Mouse (Mus musculus) heart, adult 18-20 months (tissue): Measurements from ENCODE around the gene Fam32a. TPM values are rescaled to one million over a fixed set of nuclear protein-coding genes. Genes with fewer than 3 reads are reported as not detected.
A peak's percentile ranks its signal among the peaks of the same experiment; 100 is the strongest.

Experiments used
- DNase-seq, 2 experiments: peaks; one replicate each; pipeline ENCODE4 v3.0.0; 2021 to 2022; ENCODE audit warnings: mixed read lengths in 1 of 2
- total RNA-seq, 2 experiments: library from RNA; stranded (reverse); gene quantifications; 2 replicates each; pipeline ENCODE4 v1.2.3; 2021

The Fam32a gene
- total RNA-seq, 2 experiments from 2014 or later = 20.2 to 23.1 TPM

GRCm38 (mm10) chr8:72240403-72240763 is 20.9 kb downstream of the Fam32a start:
- DNase-seq = no peak

- no peak for DNase-seq
Observed at GRCm38 (mm10) chr8:72240951-72241350, 21.4 kb downstream of the Fam32a start.

GRCm38 (mm10) chr8:72242226-72242625 is 22.7 kb downstream of the Fam32a start:
- DNase-seq = peak; percentile 34 to 61

- peak in 1 of 2 experiments; percentile 38 for DNase-seq
Observed at GRCm38 (mm10) chr8:72244610-72245009, 25.1 kb downstream of the Fam32a start.

- peak in 1 of 2 experiments; percentile 58 for DNase-seq
Observed at GRCm38 (mm10) chr8:72257171-72257901, 37.8 kb downstream of the Fam32a start.

- DNase-seq = no peak
Observed at GRCm38 (mm10) chr8:72257902-72258238, 38.3 kb downstream of the Fam32a start.

GRCm38 (mm10) chr8:72259862-72260261 is 40.3 kb downstream of the Fam32a start:
- no peak for DNase-seq

- no peak for DNase-seq
Observed at GRCm38 (mm10) chr8:72260585-72260984, 41.1 kb downstream of the Fam32a start.

GRCm38 (mm10) chr8:72261019-72261418 is 41.5 kb downstream of the Fam32a start:
- peak; percentile 85 to 88 for DNase-seq

GRCm38 (mm10) chr8:72261431-72261830 is 41.9 kb downstream of the Fam32a start:
- no peak for DNase-seq

GRCm38 (mm10) chr8:72261872-72262271 is 42.3 kb downstream of the Fam32a start:
- DNase-seq = peak; percentile 62 to 68

- no peak for DNase-seq
Observed at GRCm38 (mm10) chr8:72262756-72263155, 43.2 kb downstream of the Fam32a start.

- DNase-seq = no peak
Observed at GRCm38 (mm10) chr8:72263451-72263850, 43.9 kb downstream of the Fam32a start.

- peak; percentile 79 to 92 for DNase-seq
Observed at GRCm38 (mm10) chr8:72265342-72265741, 45.8 kb downstream of the Fam32a start.

GRCm38 (mm10) chr8:72266671-72267070 is 47.1 kb downstream of the Fam32a start:
- DNase-seq = no peak

GRCm38 (mm10) chr8:72267106-72267505 is 47.6 kb downstream of the Fam32a start:
- DNase-seq = no peak

GRCm38 (mm10) chr8:72268356-72268755 is 48.8 kb downstream of the Fam32a start:
- DNase-seq = peak; percentile 90 to 97

- DNase-seq = peak in 1 of 2 experiments; percentile 50
Observed at GRCm38 (mm10) chr8:72270606-72271005, 51.1 kb downstream of the Fam32a start.

- peak in 1 of 2 experiments; percentile 33 for DNase-seq
Observed at GRCm38 (mm10) chr8:72271051-72271660, 51.6 kb downstream of the Fam32a start.

GRCm38 (mm10) chr8:72271691-72272090 is 52.2 kb downstream of the Fam32a start:
- no peak for DNase-seq

GRCm38 (mm10) chr8:72272361-72272760 is 52.8 kb downstream of the Fam32a start:
- DNase-seq = peak; percentile 77 to 84

GRCm38 (mm10) chr8:72273111-72273770 is 53.7 kb downstream of the Fam32a start:
- DNase-seq = no peak

- no peak for DNase-seq
Observed at GRCm38 (mm10) chr8:72273807-72274206, 54.3 kb downstream of the Fam32a start.
